Mouse (Mus musculus): ENCODE results near the gene Ms4a1. TPM values are rescaled to one million over a fixed set of nuclear protein-coding genes. Genes with fewer than 3 reads are reported as not detected.

Ms4a1 gene
- polyA plus RNA-seq, 1 experiment from 2014 or later: 0.09 TPM

- Histone ChIP-seq H3K4me3 (ENCODE audit: inconsistent target) (no peak overlapping the region), H3K27ac (peak overlapping the region; percentile 98), H3K79me2 (ENCODE audit: inconsistent target) (no peaks in the 10 kb centered on the region), H3K36me3 (ENCODE audit: inconsistent target) (no peaks in the 10 kb centered on the region)
These were observed 21.8 kb downstream of the Ms4a1 start for GRCm38 (mm10) chr19:11244230-11244629.

GRCm38 (mm10) chr19:11242560-11242959 is 23.5 kb downstream of the Ms4a1 start:
- 91% methylated on average over 5 of the region's 5 CpGs for WGBS (ENCODE audit: missing documents)
- H3K4me3 ChIP-seq (ENCODE audit: inconsistent target): no peak overlapping the region
- peak overlapping the region; percentile 98; the same call in 1 of the 2 replicates for H3K27ac ChIP-seq

GRCm38 (mm10) chr19:11235820-11236219 is 30.2 kb downstream of the Ms4a1 start:
- Histone ChIP-seq H3K36me3 (ENCODE audit: inconsistent target) (no peaks in the 10 kb centered on the region), H3K4me3 (ENCODE audit: inconsistent target) (no peak overlapping the region), H3K79me2 (ENCODE audit: inconsistent target) (no peaks in the 10 kb centered on the region), H3K27ac (no peak overlapping the region)

More at GRCm38 (mm10) chr19:11242560-11242959, 23.5 kb downstream of the Ms4a1 start:
- no peaks in the 10 kb centered on the region for H3K36me3 ChIP-seq (ENCODE audit: inconsistent target)
- H3K79me2 ChIP-seq (ENCODE audit: inconsistent target): no peaks in the 10 kb centered on the region

GRCm38 (mm10) chr19:11234921-11235735 is 30.9 kb downstream of the Ms4a1 start:
- Histone ChIP-seq H3K27ac (peak overlapping the region; percentile 59), H3K36me3 (ENCODE audit: inconsistent target) (no peaks in the 10 kb centered on the region), H3K4me3 (ENCODE audit: inconsistent target) (no peak overlapping the region), H3K79me2 (ENCODE audit: inconsistent target) (no peaks in the 10 kb centered on the region)
- 100% methylated on average over 5 of the region's 5 CpGs for WGBS (ENCODE audit: missing documents)

- H3K4me3 ChIP-seq (ENCODE audit: inconsistent target): no peak overlapping the region
- H3K36me3 ChIP-seq (ENCODE audit: inconsistent target): no peaks in the 10 kb centered on the region
- peak overlapping the region; percentile 59 for H3K27ac ChIP-seq
- H3K79me2 ChIP-seq (ENCODE audit: inconsistent target): no peaks in the 10 kb centered on the region
- WGBS (ENCODE audit: missing documents): 47% methylated on average over 5 of the region's 5 CpGs
These were observed 31.8 kb downstream of the Ms4a1 start for GRCm38 (mm10) chr19:11234244-11234643.

- WGBS (ENCODE audit: missing documents): 80% methylated on average over 5 of the region's 5 CpGs
- no peaks in the 10 kb centered on the region for H3K36me3 ChIP-seq (ENCODE audit: inconsistent target)
These were observed 33.7 kb downstream of the Ms4a1 start, which contains the start of gene Ms4a12 for GRCm38 (mm10) chr19:11232348-11232747. Gene Ms4a12 (minus strand): TSS chr19:11232448.

More at GRCm38 (mm10) chr19:11232348-11232747, 33.7 kb downstream of the Ms4a1 start, which contains the start of gene Ms4a12:
- Histone ChIP-seq H3K27ac (peak within 1 kb of the TSS; percentile 59), H3K79me2 (ENCODE audit: inconsistent target) (no peaks in the 10 kb centered on the region), H3K4me3 (ENCODE audit: inconsistent target) (no peak within 1 kb of the TSS)

Other genes starting within 250 kb of the Ms4a1 start
- gene Ms4a18, start 248.2 kb downstream of the Ms4a1 start, polyA plus RNA-seq (2018): not detected in 3 replicates
- gene Ms4a8a, start 185.1 kb downstream of the Ms4a1 start, polyA plus RNA-seq (2018): 0.63 TPM in 1 of 3 replicates, not detected in the others
- not detected in 3 replicates for gene 1700017D01Rik, start 135.4 kb downstream of the Ms4a1 start, polyA plus RNA-seq (2018)
- not detected in 3 replicates for gene 1700025F22Rik, start 100.9 kb downstream of the Ms4a1 start, polyA plus RNA-seq (2018)
- not detected in 3 replicates for gene Ms4a13, start 69.5 kb downstream of the Ms4a1 start, polyA plus RNA-seq (2018)
- not detected in 3 replicates for gene Ms4a12, start 33.8 kb downstream of the Ms4a1 start, polyA plus RNA-seq (2018)
- not detected in 3 replicates for gene Ms4a5, start 17.6 kb upstream of the Ms4a1 start, polyA plus RNA-seq (2018)
- 36.7 to 102 TPM (median 69.8 TPM) in 3 replicates for gene Ms4a14, start 48.2 kb upstream of the Ms4a1 start, polyA plus RNA-seq (2018)
- 1,229 to 1,780 TPM (median 1,290 TPM) in 3 replicates for gene Ms4a7, start 69.9 kb upstream of the Ms4a1 start, polyA plus RNA-seq (2018)
- gene Ms4a4a, start 109.3 kb upstream of the Ms4a1 start, polyA plus RNA-seq (2018): 260 to 797 TPM (median 552 TPM) in 3 replicates
- 43.4 to 183 TPM (median 71.1 TPM) in 3 replicates for gene Ms4a4c, start 138.5 kb upstream of the Ms4a1 start, polyA plus RNA-seq (2018)
- 2.1 to 3.8 TPM (median 3.0 TPM) in 3 replicates for gene Ms4a4b, start 177.3 kb upstream of the Ms4a1 start, polyA plus RNA-seq (2018)
- 546 to 786 TPM (median 561 TPM) in 3 replicates for gene Ms4a6c, start 203.1 kb upstream of the Ms4a1 start, polyA plus RNA-seq (2018)
- 0.80 to 5.0 TPM (median 2.0 TPM) in 3 replicates for gene Gm8369, start 219.7 kb upstream of the Ms4a1 start, polyA plus RNA-seq (2018)

All from macrophage (primary cell).